Mouse (Mus musculus) megakaryocyte progenitor cell, adult 5-6 weeks (primary cell): ENCODE measurements at regions not wholly inside any gene's neighbourhood (a gene's known extent, or its start where the extent isn't known, plus 50 kb on each side); places are given as distances from the start of the nearest gene placed in this dataset.

Experiments
- ATAC-seq: replicated peaks from 2 replicates; pipeline ENCODE4 v1.8.0; 2016; ENCODE audit warnings: mild to moderate bottlenecking, moderate TSS enrichment, inconsistent platforms; ENCODE audit not compliant: poor library complexity

DNA sequence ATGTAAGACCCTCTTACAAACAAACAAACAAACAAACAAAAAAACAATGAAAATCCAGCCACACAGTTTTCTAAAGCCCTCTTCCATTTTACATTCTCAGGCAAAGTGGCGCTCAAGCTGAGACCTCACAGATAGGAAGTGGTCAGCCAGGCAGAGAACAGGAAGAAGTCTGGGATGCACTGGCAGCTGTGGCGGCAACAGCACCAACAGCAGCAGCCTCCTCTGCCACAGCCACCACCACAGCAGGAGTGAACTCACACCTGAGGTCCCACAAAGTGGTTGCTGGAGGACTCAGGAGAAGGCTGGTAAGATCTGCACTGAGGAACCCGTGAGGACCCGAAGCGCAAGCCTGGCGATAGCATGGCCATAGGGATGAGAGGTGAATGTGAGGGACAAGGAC is 156.3 kb downstream of the Grm4 start:
- peak; percentile 60 for ATAC-seq

DNA sequence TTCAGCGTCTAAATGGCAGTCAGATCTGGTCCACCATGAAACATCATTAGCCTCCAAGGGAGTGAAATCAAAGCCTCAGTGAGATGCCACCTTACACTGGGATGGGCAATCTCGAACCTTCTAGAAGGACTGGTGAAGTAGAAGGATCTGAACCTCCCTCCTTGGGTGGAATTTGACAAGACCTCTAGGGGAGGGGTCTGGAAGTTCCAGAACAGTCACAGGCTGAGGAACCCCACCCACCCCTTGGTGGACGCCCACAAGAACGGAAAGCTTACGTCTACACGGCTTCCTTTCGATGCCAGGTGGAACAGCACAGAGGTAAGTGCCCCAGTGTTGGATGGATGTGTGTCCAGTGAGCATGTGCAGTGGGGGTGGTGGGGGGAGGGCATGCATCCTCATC is 156.9 kb downstream of the Grm4 start:
- no peak for ATAC-seq

DNA sequence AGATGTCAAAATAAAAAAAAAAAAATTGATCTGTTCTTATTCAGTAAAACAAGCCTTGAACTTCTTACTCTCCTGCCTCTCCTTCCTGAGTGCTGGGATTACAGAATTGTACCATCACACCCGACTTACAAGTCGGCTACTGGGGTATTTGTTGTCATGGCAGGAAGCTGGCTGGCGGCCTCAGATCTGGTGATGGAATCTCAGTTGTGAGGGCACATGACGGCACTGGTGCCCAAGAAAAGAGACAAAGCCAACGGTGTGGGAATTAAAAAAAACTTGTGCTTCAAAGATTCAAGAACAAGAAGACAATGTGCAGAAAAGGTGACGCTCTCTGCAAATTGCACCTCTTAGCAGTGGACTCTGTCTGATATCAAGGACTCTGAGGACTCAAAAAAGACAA is 157.3 kb downstream of the Grm4 start:
- no peak for ATAC-seq

DNA sequence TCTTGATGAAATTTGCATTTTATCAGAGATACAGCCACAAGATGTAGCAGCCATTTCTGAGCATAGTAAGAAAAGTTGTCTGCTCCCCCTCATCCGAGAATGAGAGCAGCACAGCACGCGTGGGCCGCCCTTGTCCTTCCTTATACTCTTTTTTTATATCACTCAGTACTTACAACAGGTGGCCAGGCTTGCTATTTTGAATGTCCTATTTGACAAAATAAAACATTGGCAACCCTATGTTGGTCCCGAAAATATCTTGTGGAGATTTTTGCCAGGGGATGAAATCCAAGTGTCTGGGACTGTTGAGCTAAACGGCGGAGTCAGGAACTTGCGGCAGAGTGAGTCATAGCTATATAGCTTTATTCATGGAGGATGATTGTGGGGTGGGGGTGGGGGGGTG is 158.0 kb upstream of the Lemd2 start:
- no peak for ATAC-seq

DNA sequence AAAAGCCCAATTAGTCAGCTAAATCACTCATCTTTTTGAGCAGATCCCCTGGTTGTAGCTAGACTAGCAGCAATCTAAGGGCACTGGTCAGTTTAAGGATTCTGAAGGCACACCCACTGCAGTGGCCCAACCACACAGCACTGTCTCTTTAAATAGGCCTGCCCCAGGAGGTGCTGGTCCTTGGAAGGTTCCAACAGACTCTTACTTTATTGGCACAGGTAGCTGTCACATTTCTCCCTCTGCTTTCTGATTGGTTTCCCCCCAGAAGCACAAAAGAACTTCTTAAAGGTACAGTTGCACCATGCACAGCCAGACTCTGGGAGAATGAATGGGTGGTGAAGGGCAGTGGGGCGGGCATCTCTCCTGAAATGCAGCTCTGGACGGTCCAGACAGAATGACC is 157.1 kb upstream of the Lemd2 start:
- peak; percentile 42; the same call in 1 of the 2 replicates for ATAC-seq

DNA sequence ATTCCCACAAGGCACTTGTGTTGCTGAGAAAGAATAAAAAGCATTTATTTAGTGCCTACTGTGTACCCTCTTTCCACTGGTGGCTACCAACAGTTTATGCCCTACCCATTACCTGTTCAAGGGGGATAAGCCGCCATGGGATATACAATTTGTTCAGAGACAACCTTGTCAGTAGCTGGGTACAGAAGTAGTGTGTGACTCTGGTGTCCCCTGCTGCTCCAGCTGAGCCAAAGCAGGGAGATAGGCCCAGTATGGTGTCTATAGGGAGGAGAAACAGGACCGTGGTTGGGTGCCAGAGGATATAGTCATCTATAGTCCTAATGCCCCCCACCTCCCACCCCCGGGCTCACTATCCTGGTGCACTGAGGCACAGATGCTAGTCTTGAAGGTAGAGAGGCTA is 152.6 kb upstream of the Lemd2 start:
- no peak; the same call in 1 of the 2 replicates for ATAC-seq

DNA sequence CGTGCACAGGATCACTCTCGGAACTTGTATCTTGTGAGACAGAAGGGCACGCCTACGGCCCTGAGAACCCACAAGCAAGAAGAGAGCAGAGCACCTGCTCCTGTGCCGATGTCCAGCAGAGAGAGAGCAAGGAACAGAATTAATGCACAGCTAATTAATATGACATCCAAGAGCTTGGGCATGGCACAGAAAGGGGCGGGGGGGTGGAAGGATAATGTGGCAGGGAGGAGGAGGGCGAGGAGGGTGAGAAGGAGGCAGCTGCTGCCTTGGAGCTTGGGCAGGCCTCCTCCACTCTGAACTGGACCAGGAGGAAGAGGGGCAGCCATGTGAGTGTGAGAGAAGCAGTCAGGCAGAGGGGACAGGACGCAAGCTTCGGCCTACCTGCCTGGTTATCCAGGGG is 151.4 kb upstream of the Lemd2 start:
- no peak for ATAC-seq

DNA sequence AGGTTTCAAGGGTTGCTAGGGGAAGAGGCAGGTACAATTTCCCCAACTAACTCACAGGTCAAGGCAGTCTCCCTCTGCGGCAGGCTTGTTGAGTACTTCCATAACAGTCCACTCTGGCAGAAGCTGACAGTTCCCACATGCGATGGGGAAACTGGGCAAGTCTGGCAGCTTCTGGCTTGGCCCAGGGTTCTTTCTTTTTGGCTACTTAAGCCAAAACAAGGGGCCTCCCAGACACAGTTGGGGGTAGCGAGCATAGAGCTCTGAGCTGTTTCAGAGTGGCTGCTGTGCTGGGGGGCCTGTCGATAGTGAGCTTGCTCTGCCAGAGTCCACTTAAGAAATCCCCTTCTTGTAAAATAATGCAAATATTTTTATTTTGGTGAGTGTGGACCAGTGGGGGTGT is 150.8 kb upstream of the Lemd2 start:
- ATAC-seq = no peak

DNA sequence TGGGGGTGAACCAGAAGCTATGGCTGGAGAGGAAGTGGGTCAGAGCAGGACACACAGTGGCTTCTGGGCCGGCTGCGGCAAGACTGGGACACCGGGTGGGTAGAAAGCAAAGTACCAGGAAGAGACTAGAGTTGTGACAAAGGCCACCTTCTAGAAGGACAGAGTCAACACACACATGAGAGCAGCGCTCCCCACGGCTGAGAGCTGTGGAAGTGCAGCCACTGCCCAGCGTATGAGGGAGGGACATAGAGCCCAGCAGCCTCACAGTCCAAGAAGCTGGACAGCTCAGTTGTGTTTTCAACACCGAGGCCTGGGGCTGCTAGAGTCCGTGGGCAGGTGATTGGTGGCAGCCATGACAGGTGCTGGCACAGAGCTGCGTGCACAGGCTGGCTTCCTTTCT is 145.6 kb upstream of the Lemd2 start:
- 0 out of 2 replicates have a peak, but pooled peaks have one; percentile 9 for ATAC-seq

DNA sequence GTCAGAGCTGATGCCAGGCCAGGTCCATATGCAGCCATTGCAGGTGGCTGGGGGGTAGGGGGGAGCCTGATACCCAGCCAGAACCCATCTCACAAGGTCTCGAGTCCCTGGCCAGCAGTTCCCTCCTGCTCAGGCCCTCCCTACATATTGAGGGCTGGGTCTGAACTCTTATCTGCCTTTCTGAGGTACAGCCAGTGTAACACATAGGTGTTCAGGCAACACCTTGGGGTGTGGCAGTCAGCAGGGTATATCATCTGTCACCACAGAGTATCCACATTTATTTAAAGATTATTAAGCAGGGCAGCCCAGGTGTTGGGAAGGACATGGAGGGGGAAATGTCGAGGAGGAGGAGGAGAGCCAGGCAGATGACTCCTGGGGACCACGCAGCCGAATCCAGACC is 145.2 kb upstream of the Lemd2 start:
- ATAC-seq = no peak

DNA sequence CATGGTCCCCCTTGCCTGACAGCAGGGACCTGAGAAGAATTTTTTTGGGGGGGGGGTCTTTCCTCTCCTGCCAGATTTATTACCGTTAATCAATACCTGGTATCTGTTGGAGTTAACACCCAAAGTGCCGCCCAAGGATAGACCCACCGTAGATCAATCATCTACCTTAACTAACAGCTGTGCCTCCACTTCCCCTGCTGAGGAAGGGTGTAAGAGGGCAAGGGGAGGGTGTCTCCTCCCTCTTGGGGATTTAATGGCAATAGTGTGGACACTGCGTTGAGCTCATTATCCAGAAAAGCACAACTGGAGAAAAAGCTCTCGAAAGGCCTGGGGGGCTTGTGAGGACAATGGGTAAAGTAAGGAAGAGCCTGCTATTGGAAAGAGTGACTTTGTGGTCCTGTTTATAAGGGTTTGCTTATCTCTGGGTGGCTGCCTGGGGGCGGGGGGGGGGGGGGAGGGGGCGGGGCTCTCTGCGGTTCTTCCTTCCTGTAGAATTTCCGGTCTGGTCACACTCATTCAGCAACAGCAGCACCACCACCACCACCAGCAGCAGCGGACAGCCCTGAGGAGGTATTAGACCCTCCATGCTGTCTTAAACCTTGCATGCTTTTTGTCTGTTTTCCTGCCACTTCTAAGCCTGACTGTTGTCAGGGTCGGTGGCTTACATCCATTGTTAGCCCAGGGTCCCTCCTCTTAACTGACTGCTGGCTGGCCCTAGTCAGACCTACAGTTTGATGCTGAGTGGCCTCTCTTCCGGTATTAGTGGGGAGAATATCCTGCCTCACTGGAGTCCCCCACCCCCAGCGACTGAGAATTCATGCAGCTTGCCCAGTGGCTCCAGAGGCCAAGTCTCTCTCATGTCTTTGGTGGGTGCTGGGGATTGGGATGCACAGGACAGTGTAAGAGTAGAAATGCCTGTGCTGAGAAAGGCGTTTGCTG is 138.0 kb upstream of the Lemd2 start:
- ATAC-seq = peak; percentile 86

DNA sequence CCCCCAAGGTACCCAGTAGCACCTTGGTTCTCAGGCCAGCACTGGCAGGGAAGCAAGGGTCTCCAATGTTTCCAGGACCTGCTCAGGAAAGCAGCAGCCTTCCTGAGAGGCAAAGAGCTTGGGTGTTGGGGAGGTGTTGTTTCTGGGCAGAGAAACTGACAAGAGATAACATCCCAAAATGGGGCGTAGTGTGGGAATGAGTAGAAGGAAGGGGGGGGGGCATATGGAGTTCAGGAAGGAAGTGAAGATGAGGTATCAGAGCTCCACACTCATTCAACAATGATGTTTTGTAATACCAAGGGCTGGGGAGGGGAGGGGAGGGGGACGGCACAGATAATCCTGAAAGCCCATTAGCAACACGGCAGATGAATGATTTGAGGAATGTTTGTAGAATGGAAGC is 135.6 kb upstream of the Lemd2 start:
- no peak for ATAC-seq

DNA sequence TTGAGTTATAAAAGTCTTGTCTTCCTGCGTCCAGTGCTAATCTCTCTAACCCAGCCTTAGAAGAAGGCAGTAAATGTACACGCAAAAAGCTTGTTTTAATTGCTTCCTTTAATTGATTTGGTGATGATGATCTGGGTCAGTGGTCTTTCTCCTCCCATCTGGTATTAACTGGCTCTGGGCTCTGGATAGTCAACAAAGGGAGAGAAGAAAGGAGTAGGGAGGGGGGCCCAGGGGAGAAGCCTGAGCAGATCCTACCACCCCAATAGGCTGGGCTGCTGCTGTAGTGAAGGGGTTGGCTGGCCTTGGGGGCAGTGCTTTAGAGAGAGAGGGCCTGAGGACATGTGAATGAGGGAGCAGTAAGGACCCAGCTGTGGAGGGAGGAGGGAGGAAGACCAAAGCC is 135.0 kb upstream of the Lemd2 start:
- no peak for ATAC-seq

DNA sequence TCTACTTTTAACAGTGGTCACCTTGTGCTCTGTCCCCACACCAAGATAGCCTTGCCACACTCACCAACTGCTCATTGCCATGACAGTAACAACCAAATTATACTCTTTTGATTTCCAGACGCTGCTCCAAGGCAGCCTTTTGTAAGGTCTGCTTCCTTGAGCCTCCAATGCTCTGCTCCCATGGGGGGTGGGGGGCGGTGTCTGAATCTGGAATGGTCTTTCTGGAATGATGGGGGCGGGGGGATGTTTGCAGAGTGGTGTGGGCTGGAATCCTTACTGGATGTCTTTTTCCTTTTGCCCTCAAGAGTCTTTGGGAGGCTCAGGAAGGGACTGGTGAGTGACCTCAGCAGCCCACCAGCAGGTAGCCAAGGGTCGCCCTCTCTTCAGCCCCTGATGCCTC is 131.4 kb upstream of the Lemd2 start:
- no peak for ATAC-seq

DNA sequence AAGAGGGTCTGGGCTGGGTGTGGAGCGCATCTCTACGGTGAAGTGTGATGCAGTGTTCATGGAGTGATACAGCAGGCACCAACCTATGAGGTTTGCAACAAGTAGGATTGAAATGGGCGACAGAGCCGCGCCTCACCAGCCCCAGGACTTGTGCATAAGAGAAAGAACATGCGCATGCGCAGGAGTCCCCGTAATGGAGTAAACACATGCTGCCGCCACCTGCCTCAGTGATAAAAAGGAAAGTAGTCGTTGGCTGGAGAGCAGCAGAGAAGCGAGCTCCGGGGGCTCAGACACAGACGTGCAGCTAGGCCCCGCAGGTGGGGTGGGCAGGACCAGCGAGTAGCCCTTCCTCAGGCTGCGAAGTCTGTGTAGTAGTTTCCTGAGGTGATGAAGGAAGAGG is 129.3 kb upstream of the Lemd2 start:
- ATAC-seq = no peak

DNA sequence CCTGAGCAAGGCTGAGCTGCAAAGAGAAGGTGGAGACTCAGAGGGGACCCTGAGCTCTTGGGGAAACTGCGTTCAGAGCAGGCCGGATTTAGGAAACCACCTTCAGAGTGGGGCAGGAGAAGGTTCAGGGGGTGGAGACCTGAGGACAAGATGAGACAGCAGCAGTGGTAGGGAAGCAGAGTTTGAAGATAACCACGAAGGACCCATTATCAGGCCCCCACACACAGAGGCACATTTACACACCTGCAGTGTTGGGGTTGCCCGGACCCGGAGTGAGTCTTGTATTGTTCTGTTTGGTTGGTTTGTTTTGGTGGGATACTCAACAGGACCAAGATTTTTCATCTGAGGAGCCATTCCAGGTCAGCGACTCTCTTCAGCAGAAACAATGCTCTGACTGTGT is 128.9 kb upstream of the Lemd2 start:
- ATAC-seq = peak; percentile 79

DNA sequence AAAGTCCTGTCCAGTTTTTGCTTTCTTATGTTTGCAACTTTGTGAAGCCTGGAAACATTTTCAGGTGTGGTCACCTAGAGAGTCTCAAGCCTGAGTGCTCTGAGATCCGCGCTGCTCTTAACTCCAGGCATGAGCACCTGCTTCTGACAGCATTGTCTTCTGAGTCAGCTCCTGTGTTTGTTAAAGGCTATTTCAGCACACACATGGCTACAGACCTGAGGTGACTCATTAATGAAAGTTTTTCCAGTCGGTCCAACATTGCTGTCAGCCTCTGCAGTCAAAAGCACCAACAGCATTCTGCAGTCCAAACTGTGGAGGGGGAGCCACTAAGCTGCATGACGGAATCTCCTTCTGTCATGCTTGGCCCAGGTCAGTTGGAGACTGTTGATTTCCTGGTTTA is 127.8 kb upstream of the Lemd2 start:
- no peak for ATAC-seq

DNA sequence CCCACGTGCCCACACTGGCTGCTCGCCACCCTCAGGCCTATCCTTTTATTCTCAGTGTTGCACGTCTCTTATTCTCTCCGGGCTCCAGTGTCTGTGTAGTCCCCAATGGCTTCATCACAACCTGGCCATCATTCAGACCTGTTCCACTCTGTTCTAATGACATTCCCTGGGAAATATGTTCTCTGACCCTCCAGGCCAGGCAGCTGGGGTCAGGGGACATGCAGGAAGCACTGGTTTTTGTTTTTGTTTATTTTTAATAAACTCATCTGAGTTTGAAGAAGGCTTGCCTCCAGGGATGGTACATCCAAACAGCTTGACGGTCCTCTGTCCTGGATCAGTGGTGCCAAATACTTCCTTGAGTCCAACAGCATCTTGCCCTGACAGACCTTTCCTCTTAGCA is 127.4 kb upstream of the Lemd2 start:
- ATAC-seq = no peak

DNA sequence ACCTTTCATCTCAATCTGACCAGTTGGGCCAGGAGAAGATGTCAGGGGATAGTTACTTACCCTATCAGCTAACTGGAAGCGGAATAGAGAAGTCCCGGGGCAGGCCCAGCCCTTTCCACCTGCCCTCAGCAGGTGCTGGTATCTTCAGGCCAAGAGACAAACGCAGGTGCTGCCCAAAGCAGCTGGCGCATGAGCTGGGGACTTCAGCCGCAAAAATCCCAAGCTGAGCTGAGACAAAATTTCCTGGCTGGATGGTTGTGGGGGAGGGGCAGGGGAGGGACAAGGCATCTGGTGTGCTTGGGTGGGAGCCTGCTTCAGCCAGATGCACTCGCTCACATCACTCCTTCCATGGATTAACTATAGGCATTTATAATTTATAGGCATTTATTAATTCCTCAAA is 125.5 kb upstream of the Lemd2 start:
- no peak for ATAC-seq

DNA sequence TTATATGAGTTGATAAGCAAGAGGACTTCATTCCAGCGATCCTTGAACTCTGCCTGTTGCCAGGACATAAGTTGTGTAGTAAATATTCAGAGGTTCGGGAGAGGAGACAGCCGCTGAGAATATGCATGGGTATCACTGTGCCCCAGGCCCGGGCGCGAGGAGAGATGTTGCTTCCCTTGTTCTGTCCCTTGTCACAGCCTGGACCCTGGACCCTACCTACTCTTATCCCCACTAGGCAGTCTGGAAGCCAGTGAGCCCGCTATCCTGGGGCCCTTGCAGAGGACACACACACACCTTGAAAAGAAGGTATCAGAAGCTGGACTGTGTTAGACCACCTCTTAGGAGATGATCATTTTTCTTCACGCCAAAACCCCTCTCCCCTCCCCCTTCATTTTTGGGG is 124.9 kb upstream of the Lemd2 start:
- no peak for ATAC-seq

DNA sequence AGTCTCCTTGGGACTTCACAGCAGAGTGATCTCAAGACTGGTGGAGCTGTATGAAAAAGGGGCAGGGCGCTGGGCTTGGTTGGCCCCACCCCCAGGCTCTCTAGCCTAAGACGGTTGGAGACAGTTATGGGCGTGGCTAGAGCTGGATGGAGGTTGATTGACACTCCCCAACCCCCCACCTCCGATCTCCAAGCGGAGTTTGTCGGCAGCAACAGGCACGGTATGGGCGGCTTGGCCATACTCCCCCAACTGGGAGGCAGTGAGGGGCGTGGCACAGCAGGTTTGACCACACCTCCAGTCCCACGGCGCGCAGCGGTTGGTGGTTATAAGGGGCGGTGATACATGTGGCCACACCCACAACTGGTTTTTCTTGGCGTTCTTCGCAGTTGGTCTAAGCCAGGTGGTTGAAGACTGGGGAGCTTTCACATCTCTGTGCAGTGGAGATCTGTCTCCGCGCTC is 120.8 kb upstream of the Lemd2 start:
- ATAC-seq = peak; percentile 97

DNA sequence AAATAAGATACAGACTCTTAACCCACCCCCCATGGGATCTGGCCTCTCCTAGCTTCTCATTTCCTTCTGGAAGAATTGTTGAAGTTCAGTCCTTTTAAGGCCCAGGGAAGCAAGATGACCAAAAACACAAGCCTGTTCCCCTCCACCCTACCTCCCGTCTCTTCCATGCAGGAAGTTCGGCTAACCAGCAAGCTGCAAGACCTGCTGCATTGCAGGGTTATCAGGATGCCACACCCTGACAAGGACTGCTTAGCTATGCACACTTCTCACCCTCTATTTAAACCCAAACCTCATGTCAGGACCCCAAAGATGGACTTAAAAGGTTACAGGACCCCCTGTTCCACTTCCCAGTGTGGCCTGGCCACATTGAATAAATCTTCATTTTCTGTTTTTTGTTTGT is 119.2 kb upstream of the Lemd2 start:
- ATAC-seq = no peak
